Mouse (Mus musculus) heart, embryonic 15.5 days (tissue): ENCODE measurements around the gene Gm10061. TPM values are rescaled to one million over a fixed set of nuclear protein-coding genes. Genes with fewer than 3 reads are reported as not detected.
"Not testable (repeated sequence)": the region's sequence is repeated elsewhere in the genome, so short reads cannot be mapped to it uniquely, and the experiment has no call there.

Source experiments
- ATAC-seq: fragments of 200-750 bp; cut with Nextera tagmentation; replicated peaks from 2 replicates; pipeline ENCODE4 v1.8.0; 2017; ENCODE audit warnings: low read depth, moderate TSS enrichment; ENCODE audit not compliant: insufficient number of reproducible peaks, insufficient read depth, low FRiP score
- H3K27ac ChIP-seq: fragments of 300-500 bp; sonication (generic); 2 replicates; pipeline ENCODE4 v1.5.1; 2015; ENCODE audit warnings: mild to moderate bottlenecking, inconsistent platforms
- H3K27me3 ChIP-seq: fragments of 300-500 bp; sonication (generic); 2 replicates; pipeline ENCODE4 v1.6.1; 2015; ENCODE audit warnings: inconsistent platforms
- H3K36me3 ChIP-seq: fragments of 300-500 bp; sonication (generic); 2 replicates; pipeline ENCODE4 v1.6.1; 2015; ENCODE audit warnings: mild to moderate bottlenecking, inconsistent platforms
- H3K4me1 ChIP-seq: fragments of 300-500 bp; sonication (generic); replicated peaks from 2 replicates; pipeline ENCODE4 v1.6.1; 2015; ENCODE audit warnings: inconsistent platforms
- H3K4me2 ChIP-seq: fragments of 300-500 bp; sonication (generic); 2 replicates; pipeline ENCODE4 v1.6.1; 2015; ENCODE audit warnings: inconsistent platforms, mild to moderate bottlenecking, moderate library complexity
- H3K4me3 ChIP-seq: fragments of 300-500 bp; sonication (generic); 2 replicates; pipeline ENCODE4 v1.5.1; 2015; ENCODE audit warnings: mild to moderate bottlenecking, inconsistent platforms
- H3K9ac ChIP-seq: fragments of 300-500 bp; sonication (generic); 2 replicates; pipeline ENCODE4 v1.6.1; 2015; ENCODE audit warnings: mild to moderate bottlenecking, inconsistent platforms
- H3K9me3 ChIP-seq: fragments of 300-500 bp; sonication (generic); replicated peaks from 2 replicates; pipeline ENCODE4 v1.6.1; 2016; ENCODE audit warnings: inconsistent platforms
- WGBS: fragments of 180-500 bp; shearing (Covaris S2); methylation state at CpG from one replicate; pipeline ENCODE4 v1.1.7; 2015; ENCODE audit warnings: mixed read lengths; 5-methylcytosine and 5-hydroxymethylcytosine counted together
- polyA plus RNA-seq: library from polyadenylated mRNA; unstranded; fragments of >200 nt; fragmentation: Nextera tagmentation; extraction: Ambion mirVana; gene quantifications from 2 replicates; pipeline ENCODE4 v1.2.1, GENCODE M21; 2015

Gm10061 gene
- polyA plus RNA-seq = not detected in 2 replicates

GRCm38 (mm10) chr16:89150786-89151185 is at the start of gene Gm10061:
TSS of gene Gm10061 (plus strand) at chr16:89151086.
- no peaks in the 10 kb centered on the region for H3K36me3 ChIP-seq
- no peaks in the 10 kb centered on the region for H3K9me3 ChIP-seq
- H3K4me2 ChIP-seq = no peak within 1 kb of the TSS
- no peaks in the 10 kb centered on the region for H3K4me1 ChIP-seq
- no peaks in the 10 kb centered on the region for H3K27me3 ChIP-seq
- H3K27ac ChIP-seq = no peak within 1 kb of the TSS
- H3K9ac ChIP-seq = no peak within 1 kb of the TSS
- WGBS = 88% methylated on average over 1 of the region's 1 CpGs
- no peak within 1 kb of the TSS for H3K4me3 ChIP-seq
- ATAC-seq = no peak

- H3K27ac ChIP-seq = no peak within 1 kb of the TSS
- no peak within 1 kb of the TSS for H3K9ac ChIP-seq
- H3K4me2 ChIP-seq = no peak within 1 kb of the TSS
- H3K4me3 ChIP-seq = no peak within 1 kb of the TSS
- WGBS = 77% methylated on average over 1 of the region's 1 CpGs
- no peaks in the 10 kb centered on the region for H3K9me3 ChIP-seq
- H3K4me1 ChIP-seq = no peaks in the 10 kb centered on the region
- H3K36me3 ChIP-seq = no peaks in the 10 kb centered on the region
- no peaks in the 10 kb centered on the region for H3K27me3 ChIP-seq
- no peak for ATAC-seq
Observed at GRCm38 (mm10) chr16:89140551-89140950, 10.3 kb upstream of the Gm10061 start, which contains the start of gene Gm6358. TSS of gene Gm6358 (plus strand) at chr16:89140851.

- 74% methylated on average over 4 of the region's 4 CpGs for WGBS
- H3K9me3 ChIP-seq = no peaks in the 10 kb centered on the region
- H3K9ac ChIP-seq = no peak within 1 kb of the TSS
- H3K4me1 ChIP-seq = no peaks in the 10 kb centered on the region
- no peak within 1 kb of the TSS for H3K27ac ChIP-seq
- H3K4me3 ChIP-seq = no peak within 1 kb of the TSS
- no peak for ATAC-seq
- H3K4me2 ChIP-seq = no peak within 1 kb of the TSS
- H3K36me3 ChIP-seq = no peaks in the 10 kb centered on the region
- no peaks in the 10 kb centered on the region for H3K27me3 ChIP-seq
Observed at GRCm38 (mm10) chr16:89157652-89158051, 6.8 kb downstream of the Gm10061 start, which contains the start of gene Gm9789. TSS of gene Gm9789 (plus strand) at chr16:89157952.

GRCm38 (mm10) chr16:89169190-89169589 is 18.3 kb downstream of the Gm10061 start, which contains the start of gene Gm7735:
TSS of gene Gm7735 (plus strand) at chr16:89169490.
- H3K4me1 ChIP-seq, H3K4me3 ChIP-seq, H3K27ac ChIP-seq, H3K4me2 ChIP-seq, H3K9me3 ChIP-seq, H3K27me3 ChIP-seq, ATAC-seq, H3K36me3 ChIP-seq, H3K9ac ChIP-seq: not testable (repeated sequence)

- H3K27me3 ChIP-seq = no peaks in the 10 kb centered on the region
- no peak for ATAC-seq
Observed at GRCm38 (mm10) chr16:89174435-89174834, 23.5 kb downstream of the Gm10061 start, which contains the start of gene 1110057P08Rik. TSS of gene 1110057P08Rik (plus strand) at chr16:89174735.

GRCm38 (mm10) chr16:89188621-89189020 is 37.7 kb downstream of the Gm10061 start:
- Histone ChIP-seq H3K36me3 (no peaks in the 10 kb centered on the region), H3K9ac (no peak overlapping the region), H3K27ac (no peak overlapping the region), H3K9me3 (no peaks in the 10 kb centered on the region), H3K4me3 (no peak overlapping the region), H3K4me1 (no peaks in the 10 kb centered on the region), H3K27me3 (no peaks in the 10 kb centered on the region), H3K4me2 (no peak overlapping the region)
- 70% methylated on average over 4 of the region's 4 CpGs for WGBS
- no peak for ATAC-seq

More at GRCm38 (mm10) chr16:89174435-89174834, 23.5 kb downstream of the Gm10061 start, which contains the start of gene 1110057P08Rik:
- Histone ChIP-seq H3K27ac (no peak within 1 kb of the TSS), H3K36me3 (no peaks in the 10 kb centered on the region), H3K4me3 (no peak within 1 kb of the TSS), H3K9ac (no peak within 1 kb of the TSS), H3K4me2 (no peak within 1 kb of the TSS), H3K9me3 (no peaks in the 10 kb centered on the region), H3K4me1 (no peaks in the 10 kb centered on the region)
- WGBS = 73% methylated on average over 2 of the region's 2 CpGs

Other genes starting within 250 kb of the Gm10061 start
- gene Krtap19-9b, start 218.8 kb upstream of the Gm10061 start, polyA plus RNA-seq = not detected in 2 replicates
- gene Krtap16-3, start 188.2 kb upstream of the Gm10061 start, polyA plus RNA-seq = not detected in 2 replicates
- not detected in 2 replicates for gene Krtap22-2, start 140.3 kb upstream of the Gm10061 start, polyA plus RNA-seq
- not detected in 2 replicates for gene Gm10229, start 135.8 kb upstream of the Gm10061 start, polyA plus RNA-seq
- not detected in 2 replicates for gene Krtap6-1, start 119.4 kb upstream of the Gm10061 start, polyA plus RNA-seq
- not detected in 2 replicates for gene Gm10228, start 109.6 kb upstream of the Gm10061 start, polyA plus RNA-seq
- not detected in 2 replicates for gene Krtap6-5, start 103.2 kb upstream of the Gm10061 start, polyA plus RNA-seq
- gene 1110025L11Rik, start 87.1 kb upstream of the Gm10061 start, polyA plus RNA-seq = not detected in 2 replicates
- not detected in 2 replicates for gene Krtap6-3, start 67.1 kb upstream of the Gm10061 start, polyA plus RNA-seq
- not detected in 2 replicates for gene Gm6358, start 10.2 kb upstream of the Gm10061 start, polyA plus RNA-seq
- not detected in 2 replicates for gene Gm9789, start 6.9 kb downstream of the Gm10061 start, polyA plus RNA-seq
- gene Gm7735, start 18.4 kb downstream of the Gm10061 start, polyA plus RNA-seq = not detected in 2 replicates
- not detected in 2 replicates for gene 1110057P08Rik, start 23.6 kb downstream of the Gm10061 start, polyA plus RNA-seq
- gene Krtap20-2, start 54.8 kb downstream of the Gm10061 start, polyA plus RNA-seq = not detected in 2 replicates